Mouse (Mus musculus): ENCODE results near the gene Ddx3x. TPM values are rescaled to one million over a fixed set of nuclear protein-coding genes. Genes with fewer than 3 reads are reported as not detected.
"Not testable (repeated sequence)": the region's sequence is repeated elsewhere in the genome, so short reads cannot be mapped to it uniquely, and the experiment has no call there.

The Ddx3x gene
- total and polyA plus RNA-seq, 3 experiments = 104 to 329 (median 196) TPM

GRCm38 (mm10) chrX:13294505-13295228 lies 13.9 kb downstream of the Ddx3x start:
- peaks cover 17 to 22% of the 10 kb centered on the region in 2 experiments for H3K36me3 ChIP-seq (replicated peaks in 1 of 2; ENCODE audit: control insufficient read depth in 1 of 2, insufficient read depth in 1 of 2, low read length in 1 of 2)
- in situ Hi-C loops (cut with MboI; ENCODE audit: low pct_ligation_motif_present, low pct_unique_long_range_greater_than_20kb, low sequenced_read_pairs) (no loop called here), dilution Hi-C loops (cut with MboI; ENCODE audit: extremely low pct_ligation_motif_present, extremely low pct_unique_long_range_greater_than_20kb, low sequenced_read_pairs) (no loop called here)
- no peak overlapping the region for H3K4me3 ChIP-seq (replicated peaks in 1 of 3; ENCODE audit: low read depth in 2 of 3, low read length in 2 of 3, poor library complexity in 1 of 3)
- peak; percentile 42 for DNase-seq (ENCODE audit: extremely low read depth)
- TF ChIP-seq NELFE (IDR thresholded peaks at IDR 0.05; ENCODE audit: low read depth, low read length) (no peak), POLR2A (IDR thresholded peaks at IDR 0.05; ENCODE audit: low read depth, low read length) (peak; percentile 28; the same call in 1 of the 2 replicates), USF2 (conservative IDR thresholded peaks at IDR 0.05; ENCODE audit: low read depth, low read length) (peak; percentile 64), CHD2 (IDR thresholded peaks at IDR 0.05; ENCODE audit: low read length) (no peak), MYC (IDR thresholded peaks at IDR 0.05; ENCODE audit: low read depth, low read length) (no peak), JUND (conservative IDR thresholded peaks at IDR 0.05; ENCODE audit: low read depth, low read length) (no peak), RCOR1 (conservative IDR thresholded peaks at IDR 0.05; ENCODE audit: low read depth, low read length) (no peak), MXI1 (IDR thresholded peaks at IDR 0.05; ENCODE audit: low read depth, low read length) (no peak), MEF2A (IDR thresholded peaks at IDR 0.05; ENCODE audit: borderline replicate concordance, low read depth, low read length) (no peak), ZMIZ1 (IDR thresholded peaks at IDR 0.05; ENCODE audit: low read depth, low read length) (no peak), EP300 (IDR thresholded peaks at IDR 0.05; ENCODE audit: low read length) (no peak), UBTF (IDR thresholded peaks at IDR 0.05; ENCODE audit: low read depth, low read length) (no peak), KAT2A (IDR thresholded peaks at IDR 0.05; ENCODE audit: insufficient replicate concordance, low read length) (no peak), CHD1 (IDR thresholded peaks at IDR 0.05; ENCODE audit: low read depth, low read length) (no peak), MAZ (IDR thresholded peaks at IDR 0.05; ENCODE audit: low read depth, low read length) (no peak), ZC3H11A (IDR thresholded peaks at IDR 0.05; ENCODE audit: low read depth, low read length) (no peak)
- H3K27ac ChIP-seq (ENCODE audit: insufficient read depth, low read depth) = no peak overlapping the region
- H3K27me3 ChIP-seq (replicated peaks) = no peaks in the 10 kb centered on the region
- no peaks in the 10 kb centered on the region for H3K4me1 ChIP-seq (ENCODE audit: control insufficient read depth in 1 of 2, insufficient read depth in 2 of 2)
- H3K4me2 ChIP-seq (ENCODE audit: insufficient read depth, low read depth, poor library complexity, severe bottlenecking) = no peak overlapping the region
- no peaks in the 10 kb centered on the region for H3K9me3 ChIP-seq (replicated peaks; ENCODE audit: low read length)
- H3K79me2 ChIP-seq (replicated peaks; ENCODE audit: control insufficient read depth, extremely low read depth, insufficient read depth, poor library complexity, severe bottlenecking) = no peaks in the 10 kb centered on the region
- H3K9ac ChIP-seq (ENCODE audit: insufficient read depth, low read depth) = no peak overlapping the region

GRCm38 (mm10) chrX:13295229-13295571 lies 14.4 kb downstream of the Ddx3x start:
- Histone ChIP-seq H3K36me3 (replicated peaks in 1 of 2; ENCODE audit: control insufficient read depth in 1 of 2, insufficient read depth in 1 of 2, low read length in 1 of 2) (peaks cover 14 to 17% of the 10 kb centered on the region in 2 experiments), H3K4me1 (ENCODE audit: control insufficient read depth in 1 of 2, insufficient read depth in 2 of 2) (no peaks in the 10 kb centered on the region), H3K9me3 (replicated peaks; ENCODE audit: low read length) (no peaks in the 10 kb centered on the region), H3K79me2 (replicated peaks; ENCODE audit: control insufficient read depth, extremely low read depth, insufficient read depth, poor library complexity, severe bottlenecking) (no peaks in the 10 kb centered on the region), H3K4me2 (ENCODE audit: insufficient read depth, low read depth, poor library complexity, severe bottlenecking) (no peak overlapping the region), H3K9ac (ENCODE audit: insufficient read depth, low read depth) (no peak overlapping the region), H3K27ac (ENCODE audit: insufficient read depth, low read depth) (no peak overlapping the region), H3K27me3 (replicated peaks) (no peaks in the 10 kb centered on the region), H3K4me3 (replicated peaks in 1 of 3; ENCODE audit: low read depth in 2 of 3, low read length in 2 of 3, poor library complexity in 1 of 3) (no peak overlapping the region)
- dilution Hi-C loops (cut with MboI; ENCODE audit: extremely low pct_ligation_motif_present, extremely low pct_unique_long_range_greater_than_20kb, low sequenced_read_pairs) = no loop called here
- TF ChIP-seq MAX (IDR thresholded peaks at IDR 0.05; ENCODE audit: low read length) = no peak
- TF ChIP-seq NRF1 (IDR thresholded peaks at IDR 0.05; ENCODE audit: low read depth, low read length) = no peak
- no peak for TF ChIP-seq ZKSCAN1 (IDR thresholded peaks at IDR 0.05; ENCODE audit: borderline replicate concordance, low read depth, low read length)
- no peak for TF ChIP-seq ELF1 (IDR thresholded peaks at IDR 0.05; ENCODE audit: low read depth, low read length)
- TF ChIP-seq UBTF (IDR thresholded peaks at IDR 0.05; ENCODE audit: low read depth, low read length) = no peak
- TF ChIP-seq MEF2A (IDR thresholded peaks at IDR 0.05; ENCODE audit: borderline replicate concordance, low read depth, low read length) = no peak
- TF ChIP-seq BHLHE40 (IDR thresholded peaks at IDR 0.05; ENCODE audit: low read depth, low read length) = no peak
- in situ Hi-C loops (cut with MboI; ENCODE audit: low pct_ligation_motif_present, low pct_unique_long_range_greater_than_20kb, low sequenced_read_pairs) = no loop called here
- DNase-seq (ENCODE audit: extremely low read depth) = no peak

- dilution Hi-C loops (cut with MboI; ENCODE audit: extremely low pct_ligation_motif_present, extremely low pct_unique_long_range_greater_than_20kb, low sequenced_read_pairs); H3K79me2 ChIP-seq (replicated peaks; ENCODE audit: control insufficient read depth, extremely low read depth, insufficient read depth, poor library complexity, severe bottlenecking); H3K4me2 ChIP-seq (ENCODE audit: insufficient read depth, low read depth, poor library complexity, severe bottlenecking); in situ Hi-C loops (cut with MboI; ENCODE audit: low pct_ligation_motif_present, low pct_unique_long_range_greater_than_20kb, low sequenced_read_pairs); H3K9ac ChIP-seq (ENCODE audit: insufficient read depth, low read depth); H3K36me3 ChIP-seq (replicated peaks in 1 of 2; ENCODE audit: control insufficient read depth in 1 of 2, insufficient read depth in 1 of 2, low read length in 1 of 2); H3K9me3 ChIP-seq (replicated peaks; ENCODE audit: low read length); H3K4me3 ChIP-seq (replicated peaks in 1 of 3; ENCODE audit: low read depth in 2 of 3, low read length in 2 of 3, poor library complexity in 1 of 3); H3K27me3 ChIP-seq (replicated peaks); H3K4me1 ChIP-seq (ENCODE audit: control insufficient read depth in 1 of 2, insufficient read depth in 2 of 2); H3K27ac ChIP-seq (ENCODE audit: insufficient read depth, low read depth); DNase-seq (ENCODE audit: extremely low read depth): not testable (repeated sequence)
Measured at GRCm38 (mm10) chrX:13296241-13296640, 15.5 kb downstream of the Ddx3x start.
